Mouse (Mus musculus): ENCODE measurements around the gene Ankrd22.
"Not testable (repeated sequence)": the region's sequence is repeated elsewhere in the genome, so short reads cannot be mapped to it uniquely, and the experiment has no call there.

The Ankrd22 gene

GRCm38 (mm10) chr19:34165891-34166290 is at the start of gene Ankrd22:
Gene Ankrd22, minus strand, starts transcription at chr19:34166053.
- DNase-seq (ENCODE audit: low spot score) = no peak

- DNase-seq (ENCODE audit: low spot score) = peak; percentile 32
Observed at GRCm38 (mm10) chr19:34214136-34214535, 48.3 kb upstream of the Ankrd22 start.

DNA sequence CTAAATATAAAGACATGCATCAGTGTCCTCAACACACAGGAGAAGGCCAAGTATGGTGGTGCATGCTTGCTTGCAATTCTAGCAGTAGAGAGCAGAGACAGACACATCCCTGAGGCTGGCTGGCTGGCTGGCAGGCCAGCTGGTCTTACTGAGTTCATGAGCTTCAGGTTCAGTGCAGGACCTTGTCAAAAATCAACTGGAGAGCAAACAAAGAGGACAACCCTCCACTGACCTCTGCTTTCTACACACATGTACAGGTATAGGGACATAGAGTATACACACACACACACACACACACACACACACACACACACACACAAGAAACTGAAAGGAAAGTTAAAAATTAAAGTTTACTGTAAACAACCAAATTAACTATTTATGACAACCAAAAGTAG is 47.4 kb upstream of the Ankrd22 start:
- no peak for DNase-seq (ENCODE audit: low spot score)

GRCm38 (mm10) chr19:34212489-34213250 is 46.8 kb upstream of the Ankrd22 start:
- DNase-seq (ENCODE audit: low spot score) = no peak

DNA sequence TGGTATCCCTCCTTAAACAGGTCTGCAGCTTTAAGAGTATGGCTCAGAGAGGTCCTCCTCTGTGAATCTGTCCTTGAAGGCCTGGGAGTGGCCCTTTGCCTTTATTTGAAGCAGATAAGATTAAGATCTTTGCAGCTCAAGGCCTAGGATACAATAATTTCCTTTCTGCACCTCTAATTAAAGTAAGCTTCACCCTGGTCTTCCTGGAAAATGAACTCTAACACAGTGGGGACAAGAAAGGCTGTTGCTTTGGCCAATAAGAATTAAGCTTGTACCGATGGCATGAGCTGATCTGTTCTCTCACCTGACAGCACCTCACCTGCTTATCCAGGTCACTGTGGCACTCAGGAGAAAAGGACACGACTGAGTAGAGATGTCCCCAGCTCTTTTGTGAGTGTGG is 45.0 kb upstream of the Ankrd22 start:
- DNase-seq (ENCODE audit: low spot score) = no peak

DNA sequence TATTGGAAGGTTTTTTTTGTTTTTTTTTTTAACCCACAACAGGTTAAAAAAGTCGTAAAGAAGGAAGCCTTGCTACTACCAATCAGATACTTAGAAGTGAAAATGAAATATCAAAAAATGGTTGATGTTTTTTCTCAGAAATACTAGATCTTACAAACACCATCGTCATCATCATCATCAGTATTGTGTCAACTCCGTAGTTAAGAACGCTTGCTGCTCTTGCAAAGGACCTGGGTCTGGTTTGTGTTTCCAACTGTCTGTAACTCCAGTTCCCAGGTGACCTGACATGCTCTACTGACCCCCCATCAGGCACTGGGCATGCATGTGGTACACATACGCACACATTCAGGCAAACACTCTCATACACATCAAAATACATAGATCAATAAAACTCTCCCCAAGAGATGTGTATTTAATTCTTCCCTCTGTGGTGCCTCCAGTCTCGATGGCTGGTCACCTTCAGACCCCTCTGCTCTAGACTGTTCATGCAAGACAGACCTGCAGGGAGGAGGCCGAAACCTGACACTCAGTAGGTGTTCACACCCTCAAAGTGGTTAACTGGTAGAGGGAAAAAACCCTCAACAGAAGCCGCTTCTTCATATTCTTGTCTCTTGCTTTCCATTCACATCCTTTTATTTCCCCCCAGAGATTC is 44.2 kb upstream of the Ankrd22 start:
- DNase-seq (ENCODE audit: low spot score) = no peak

DNA sequence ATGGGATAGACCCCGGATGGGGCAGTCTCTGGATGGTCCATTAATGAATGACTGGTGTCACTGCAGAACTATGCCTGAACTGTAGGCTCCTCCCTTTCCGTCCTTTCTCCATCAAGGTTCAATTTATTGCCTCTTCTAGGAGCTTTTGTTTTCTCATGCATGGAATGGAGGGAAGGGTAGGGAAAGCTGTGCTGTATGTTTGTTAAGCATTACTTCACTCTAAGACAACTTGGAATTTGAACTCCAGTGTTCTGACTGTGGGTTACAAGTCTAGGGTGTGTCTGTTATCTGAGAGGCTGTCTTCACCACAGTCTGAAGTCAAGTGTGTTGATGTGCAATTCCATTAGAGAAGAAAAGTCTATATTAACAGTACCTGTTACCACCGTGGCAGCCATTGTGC is 43.2 kb upstream of the Ankrd22 start:
- no peak for DNase-seq (ENCODE audit: low spot score)

- no peak for DNase-seq (ENCODE audit: low spot score)
Observed at GRCm38 (mm10) chr19:34206760-34207440, 41.0 kb upstream of the Ankrd22 start.

DNA sequence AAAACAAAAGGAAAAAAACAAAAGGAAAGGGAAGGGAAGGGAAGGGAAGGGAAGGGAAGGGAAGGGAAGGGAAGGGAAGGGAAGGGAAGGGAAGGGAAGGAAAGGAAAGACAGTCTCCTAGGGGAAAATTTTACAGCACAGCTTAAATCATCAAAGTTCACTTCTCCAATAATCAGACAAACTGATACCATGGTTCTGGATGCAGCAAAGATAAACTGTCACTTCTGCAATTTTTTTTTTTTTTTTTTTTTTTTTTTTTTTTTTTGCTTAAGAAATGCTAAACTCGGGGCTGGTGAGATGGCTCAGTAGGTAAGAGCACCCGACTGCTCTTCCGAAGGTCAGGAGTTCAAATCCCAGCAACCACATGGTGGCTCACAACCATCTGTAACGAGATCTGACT is 40.3 kb upstream of the Ankrd22 start:
- DNase-seq (ENCODE audit: low spot score) = not testable (repeated sequence)

GRCm38 (mm10) chr19:34202668-34203067 is 36.8 kb upstream of the Ankrd22 start:
- DNase-seq (ENCODE audit: low spot score) = no peak

- DNase-seq (ENCODE audit: low spot score) = no peak
Observed at GRCm38 (mm10) chr19:34199488-34199887, 33.6 kb upstream of the Ankrd22 start.

DNA sequence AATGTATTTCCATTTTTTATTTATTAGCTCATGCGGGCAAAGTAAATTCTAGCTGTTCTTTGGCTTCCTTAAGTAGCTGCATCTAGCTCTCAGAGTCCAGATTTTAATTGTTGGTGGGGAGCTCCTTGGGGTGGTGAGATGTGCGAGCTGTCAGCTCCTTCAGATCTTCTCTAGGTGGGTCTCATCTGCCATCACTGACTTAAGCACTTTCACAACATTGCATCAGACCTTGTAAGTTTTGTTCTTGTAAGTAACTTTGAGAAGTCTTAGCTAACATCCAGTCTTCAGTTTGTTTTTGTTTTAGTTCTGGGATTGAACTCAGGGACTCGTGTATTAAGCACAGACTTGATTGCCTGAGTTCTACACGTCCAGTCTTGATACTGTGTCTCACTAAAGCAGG is 33.0 kb upstream of the Ankrd22 start:
- DNase-seq (ENCODE audit: low spot score) = no peak

GRCm38 (mm10) chr19:34198066-34198465 is 32.2 kb upstream of the Ankrd22 start:
- no peak for DNase-seq (ENCODE audit: low spot score)

GRCm38 (mm10) chr19:34195031-34195430 is 29.2 kb upstream of the Ankrd22 start:
- no peak for DNase-seq (ENCODE audit: low spot score)

- DNase-seq (ENCODE audit: low spot score) = no peak
Observed at GRCm38 (mm10) chr19:34194132-34194745, 28.4 kb upstream of the Ankrd22 start.

- DNase-seq (ENCODE audit: low spot score) = no peak
Observed at GRCm38 (mm10) chr19:34193683-34194082, 27.8 kb upstream of the Ankrd22 start.

GRCm38 (mm10) chr19:34193149-34193548 is 27.3 kb upstream of the Ankrd22 start:
- no peak for DNase-seq (ENCODE audit: low spot score)

DNA sequence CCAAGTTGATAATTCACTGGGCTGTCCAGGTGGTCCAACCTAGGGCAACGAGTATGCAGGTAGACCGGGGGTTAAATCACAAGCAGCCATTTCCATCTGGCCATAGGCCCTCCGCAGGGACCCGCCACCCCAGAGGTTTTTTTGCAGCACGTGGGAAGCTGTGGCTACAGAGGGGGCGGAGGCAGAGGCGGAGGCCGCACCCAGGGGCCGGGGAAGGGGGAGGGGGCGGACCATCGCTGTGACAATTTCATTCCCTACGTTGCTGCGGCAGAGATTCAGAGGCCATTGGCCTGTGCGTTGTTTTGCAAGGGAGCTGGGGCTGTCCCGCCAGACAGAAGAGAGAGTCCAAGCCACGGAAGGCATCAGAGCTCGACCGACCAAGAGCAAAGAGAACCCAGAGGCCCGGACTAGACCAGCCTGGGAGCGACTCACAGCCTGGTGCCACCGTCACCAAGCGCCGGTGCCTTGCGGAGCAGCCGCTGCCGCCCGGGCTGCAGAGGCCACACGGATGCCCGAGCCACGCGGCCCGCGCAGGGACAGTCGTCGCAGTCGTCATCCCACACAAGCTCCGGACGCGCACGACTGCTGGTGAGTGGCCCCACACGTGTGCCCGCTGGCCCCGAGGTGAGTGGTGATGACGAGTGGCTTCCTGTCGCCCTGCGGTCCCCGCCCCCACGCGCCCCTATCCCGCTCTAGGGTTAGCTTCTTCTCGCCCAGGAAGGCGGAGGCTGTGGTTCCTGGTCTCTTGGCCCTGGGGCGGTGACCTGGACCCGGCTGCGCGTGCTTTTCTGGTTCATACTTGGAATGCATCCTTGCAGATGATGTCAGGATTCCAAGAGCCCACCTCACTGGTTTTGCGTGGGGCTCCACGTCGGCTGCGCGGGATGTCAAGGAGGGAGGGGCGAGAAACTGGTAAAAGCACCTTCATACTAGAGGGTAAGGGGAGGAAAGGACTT is 26.4 kb upstream of the Ankrd22 start, which contains the start of gene Stambpl1:
TSS of gene Stambpl1 (plus strand) at position 222 of the 956 bp plus-strand sequence.
- peak; percentile 24 for DNase-seq (ENCODE audit: low spot score)

GRCm38 (mm10) chr19:34191645-34192007 is 25.8 kb upstream of the Ankrd22 start:
- no peak for DNase-seq (ENCODE audit: low spot score)

- DNase-seq (ENCODE audit: low spot score) = no peak
Observed at GRCm38 (mm10) chr19:34186845-34187244, 21.0 kb upstream of the Ankrd22 start.

GRCm38 (mm10) chr19:34182490-34182889 is 16.6 kb upstream of the Ankrd22 start:
- DNase-seq (ENCODE audit: low spot score) = no peak

All from testis, postnatal 14 days (tissue).